Mouse (Mus musculus) cerebellum, adult 2 months (tissue): ENCODE measurements around the gene Itpr3. TPM values are rescaled to one million over a fixed set of nuclear protein-coding genes. Genes with fewer than 3 reads are reported as not detected.

ENCODE experiments used
- DNase-seq, 2 experiments: peaks; one replicate each; pipeline ENCODE4 v3.0.0; 2021
- H3K27ac ChIP-seq: fragments of 200-500 bp; 2 replicates; pipeline ENCODE4 v1.5.1; 2012; ENCODE audit warnings: low read length, control low read depth, inconsistent platforms; ENCODE audit not compliant: insufficient read depth
- H3K27me3 ChIP-seq: fragments of 200-500 bp; 2 replicates; pipeline ENCODE4 v1.6.1; 2012; ENCODE audit warnings: inconsistent platforms, mild to moderate bottlenecking, low read length, moderate library complexity; ENCODE audit not compliant: control insufficient read depth, insufficient read depth
- H3K4me1 ChIP-seq: fragments of 200-500 bp; 2 replicates; pipeline ENCODE4 v1.6.1; 2011; ENCODE audit warnings: low read length; ENCODE audit not compliant: control insufficient read depth, insufficient read depth
- H3K4me3 ChIP-seq: fragments of 200-500 bp; replicated peaks from 2 replicates; pipeline ENCODE3; 2011; ENCODE audit warnings: mild to moderate bottlenecking, low read depth, low read length, control low read depth; ENCODE audit not compliant: insufficient read depth
- CTCF ChIP-seq: fragments of 200-500 bp; IDR thresholded peaks from 2 replicates; pipeline ENCODE4 v1.5.1; 2011; ENCODE audit warnings: low read depth, mild to moderate bottlenecking, control low read depth, low read length, moderate library complexity, borderline replicate concordance; ENCODE audit not compliant: insufficient read depth
- POLR2A ChIP-seq: fragments of 200-500 bp; IDR thresholded peaks from 2 replicates; pipeline ENCODE4 v1.6.1; 2011; ENCODE audit warnings: low read length, control low read depth, borderline replicate concordance; ENCODE audit not compliant: insufficient read depth
- WGBS: fragments of 180-500 bp; shearing (Covaris S2); methylation state at CpG from one replicate; pipeline ENCODE4 v1.1.7; 2018; 5-methylcytosine and 5-hydroxymethylcytosine counted together
- polyA plus RNA-seq: library from polyadenylated mRNA; depleted of rRNA; stranded (reverse); fragments of >200 nt; gene quantifications from 2 replicates; pipeline ENCODE4 v1.2.3, GENCODE M21; 2012

The Itpr3 gene
- polyA plus RNA-seq, 1 experiment: 6.5 TPM

GRCm38 (mm10) chr17:27021076-27021475 is 36.0 kb upstream of the Itpr3 start:
- 6% methylated on average over 14 of the region's 14 CpGs for WGBS
- H3K27me3 ChIP-seq: no peaks in the 10 kb centered on the region
- H3K27ac ChIP-seq: no peak overlapping the region
- peak; percentile 85 to 91 for DNase-seq
- TF ChIP-seq CTCF (peak; percentile 30; the same call in 1 of the 2 replicates), POLR2A (no peak)
- H3K4me1 ChIP-seq: peaks cover 17% of the 10 kb centered on the region
- no peak overlapping the region for H3K4me3 ChIP-seq

- no peak for DNase-seq
- Histone ChIP-seq H3K4me3 (no peak overlapping the region), H3K27ac (no peak overlapping the region), H3K27me3 (no peaks in the 10 kb centered on the region), H3K4me1 (peaks cover 17% of the 10 kb centered on the region)
- WGBS: 82% methylated on average over 9 of the region's 9 CpGs
- no peak for TF ChIP-seq POLR2A
- no peak for TF ChIP-seq CTCF
Observed at GRCm38 (mm10) chr17:27021736-27022135, 35.4 kb upstream of the Itpr3 start.

- Histone ChIP-seq H3K4me1 (peaks cover 17% of the 10 kb centered on the region), H3K4me3 (no peak overlapping the region), H3K27ac (no peak overlapping the region), H3K27me3 (no peaks in the 10 kb centered on the region)
- TF ChIP-seq POLR2A (no peak), CTCF (no peak)
- 85% methylated on average over 4 of the region's 4 CpGs for WGBS
- no peak for DNase-seq
Observed at GRCm38 (mm10) chr17:27023342-27023741, 33.8 kb upstream of the Itpr3 start.

GRCm38 (mm10) chr17:27025326-27025902 is 31.7 kb upstream of the Itpr3 start:
- Histone ChIP-seq H3K4me3 (no peak overlapping the region), H3K27me3 (no peaks in the 10 kb centered on the region), H3K4me1 (peaks cover 17% of the 10 kb centered on the region), H3K27ac (no peak overlapping the region)
- 95% methylated on average over 17 of the region's 17 CpGs for WGBS
- no peak for DNase-seq
- TF ChIP-seq CTCF (no peak), POLR2A (no peak)

- TF ChIP-seq POLR2A (no peak), CTCF (no peak)
- peaks cover 17% of the 10 kb centered on the region for H3K4me1 ChIP-seq
- no peaks in the 10 kb centered on the region for H3K27me3 ChIP-seq
- DNase-seq: no peak
- no peak overlapping the region for H3K27ac ChIP-seq
- H3K4me3 ChIP-seq: no peak overlapping the region
- WGBS: 97% methylated on average over 3 of the region's 3 CpGs
Observed at GRCm38 (mm10) chr17:27025951-27026350, 31.2 kb upstream of the Itpr3 start.

GRCm38 (mm10) chr17:27027460-27028283 is 29.4 kb upstream of the Itpr3 start:
- TF ChIP-seq POLR2A: no peak
- TF ChIP-seq CTCF: no peak
- DNase-seq: peak in 1 of 2 experiments; percentile 54
- Histone ChIP-seq H3K4me3 (peak overlapping the region; percentile 60), H3K27me3 (no peaks in the 10 kb centered on the region), H3K27ac (peak overlapping the region; percentile 12; the same call in 1 of the 2 replicates), H3K4me1 (0 out of 2 replicates have a peak, but pooled peaks cover 2% of the 10 kb centered on the region)
- WGBS: 18% methylated on average over 12 of the region's 12 CpGs

- 1% methylated on average over 19 of the region's 19 CpGs for WGBS
- TF ChIP-seq CTCF: peak; percentile 69; the same call in 1 of the 2 replicates
- peak; percentile 60; the same call in 1 of the 2 replicates for TF ChIP-seq POLR2A
Observed at GRCm38 (mm10) chr17:27028284-27028795, 28.8 kb upstream of the Itpr3 start.

More at GRCm38 (mm10) chr17:27028284-27028795, 28.8 kb upstream of the Itpr3 start:
- H3K27ac ChIP-seq: peak overlapping the region; percentile 48; the same call in 1 of the 2 replicates
- peak; percentile 91 to 95 for DNase-seq
- H3K4me3 ChIP-seq: peak overlapping the region; percentile 60
- no peaks in the 10 kb centered on the region for H3K4me1 ChIP-seq
- H3K27me3 ChIP-seq: no peaks in the 10 kb centered on the region
